Mouse (Mus musculus) limb, embryonic 14.5 days (tissue): ENCODE measurements around the gene Rxra. TPM values are rescaled to one million over a fixed set of nuclear protein-coding genes. Genes with fewer than 3 reads are reported as not detected.

Source experiments
- ATAC-seq: fragments of 200-750 bp; cut with Nextera tagmentation; 2 replicates; pipeline ENCODE4 v1.8.0; 2017; ENCODE audit warnings: low read depth, moderate number of reproducible peaks, moderate TSS enrichment; ENCODE audit not compliant: low FRiP score
- DNase-seq: peaks from one replicate; pipeline ENCODE4 v3.0.0-alpha.2; 2015; ENCODE audit warnings: low spot score
- H3K27ac ChIP-seq: fragments of 300-500 bp; sonication (generic); replicated peaks from 2 replicates; pipeline ENCODE4 v1.5.1; 2014; ENCODE audit warnings: low read depth, mild to moderate bottlenecking, low read length, moderate library complexity, mixed read lengths
- H3K27me3 ChIP-seq: fragments of 300-500 bp; sonication (generic); 2 replicates; pipeline ENCODE4 v1.6.1; 2014; ENCODE audit warnings: low read length, mixed read lengths; ENCODE audit not compliant: control insufficient read depth, insufficient read depth
- H3K36me3 ChIP-seq: fragments of 300-500 bp; sonication (generic); 2 replicates; pipeline ENCODE4 v1.6.1; 2014; ENCODE audit warnings: mild to moderate bottlenecking, low read length, moderate library complexity, mixed read lengths; ENCODE audit not compliant: control insufficient read depth, insufficient read depth
- H3K4me1 ChIP-seq: fragments of 300-500 bp; sonication (generic); 2 replicates; pipeline ENCODE4 v1.6.1; 2014; ENCODE audit warnings: antibody characterized with exemption, low read length, mixed read lengths; ENCODE audit not compliant: control insufficient read depth, insufficient read depth
- H3K4me2 ChIP-seq: fragments of 300-500 bp; sonication (generic); replicated peaks from 2 replicates; pipeline ENCODE4 v1.6.1; 2014; ENCODE audit warnings: low read depth, mild to moderate bottlenecking, low read length, moderate library complexity; ENCODE audit not compliant: severe bottlenecking
- H3K4me3 ChIP-seq: fragments of 300-500 bp; sonication (generic); replicated peaks from 2 replicates; pipeline ENCODE4 v1.5.1; 2014; ENCODE audit warnings: low read length
- H3K9ac ChIP-seq: fragments of 300-500 bp; sonication (generic); 2 replicates; pipeline ENCODE4 v1.6.1; 2014; ENCODE audit warnings: mild to moderate bottlenecking, low read depth, low read length, moderate library complexity; ENCODE audit not compliant: severe bottlenecking
- H3K9me3 ChIP-seq: fragments of 300-500 bp; sonication (generic); 2 replicates; pipeline ENCODE4 v1.6.1; 2016; ENCODE audit warnings: low read length; ENCODE audit not compliant: control insufficient read depth
- POLR2A ChIP-seq: fragments of 200-500 bp; IDR thresholded peaks from 2 replicates; pipeline ENCODE4 v1.8.0; 2012; ENCODE audit warnings: inconsistent platforms, mild to moderate bottlenecking, moderate library complexity, borderline replicate concordance; ENCODE audit not compliant: insufficient read depth, insufficient read length; ENCODE audit errors: extremely low read depth
- WGBS: fragments of 180-500 bp; shearing (Covaris S2); extraction: QIAGEN DNeasy Blood & Tissue Kit; methylation state at CpG from one replicate; pipeline ENCODE4 v1.1.7; 2014; 5-methylcytosine and 5-hydroxymethylcytosine counted together
- polyA plus RNA-seq, 2 experiments: library from polyadenylated mRNA; depleted of rRNA in 1 of 2; stranded (reverse) in 1 of 2; unstranded in 1 of 2; fragments of >200 nt; fragmentation: Nextera tagmentation in 1 of 2; extraction: Ambion mirVana in 1 of 2; gene quantifications; 2 replicates each; pipeline versions ENCODE4 v1.2.1 to v1.2.3; 2012 to 2014

Gene Rxra
- polyA plus RNA-seq, 2 experiments = 13.8 to 56.8 TPM

DNA sequence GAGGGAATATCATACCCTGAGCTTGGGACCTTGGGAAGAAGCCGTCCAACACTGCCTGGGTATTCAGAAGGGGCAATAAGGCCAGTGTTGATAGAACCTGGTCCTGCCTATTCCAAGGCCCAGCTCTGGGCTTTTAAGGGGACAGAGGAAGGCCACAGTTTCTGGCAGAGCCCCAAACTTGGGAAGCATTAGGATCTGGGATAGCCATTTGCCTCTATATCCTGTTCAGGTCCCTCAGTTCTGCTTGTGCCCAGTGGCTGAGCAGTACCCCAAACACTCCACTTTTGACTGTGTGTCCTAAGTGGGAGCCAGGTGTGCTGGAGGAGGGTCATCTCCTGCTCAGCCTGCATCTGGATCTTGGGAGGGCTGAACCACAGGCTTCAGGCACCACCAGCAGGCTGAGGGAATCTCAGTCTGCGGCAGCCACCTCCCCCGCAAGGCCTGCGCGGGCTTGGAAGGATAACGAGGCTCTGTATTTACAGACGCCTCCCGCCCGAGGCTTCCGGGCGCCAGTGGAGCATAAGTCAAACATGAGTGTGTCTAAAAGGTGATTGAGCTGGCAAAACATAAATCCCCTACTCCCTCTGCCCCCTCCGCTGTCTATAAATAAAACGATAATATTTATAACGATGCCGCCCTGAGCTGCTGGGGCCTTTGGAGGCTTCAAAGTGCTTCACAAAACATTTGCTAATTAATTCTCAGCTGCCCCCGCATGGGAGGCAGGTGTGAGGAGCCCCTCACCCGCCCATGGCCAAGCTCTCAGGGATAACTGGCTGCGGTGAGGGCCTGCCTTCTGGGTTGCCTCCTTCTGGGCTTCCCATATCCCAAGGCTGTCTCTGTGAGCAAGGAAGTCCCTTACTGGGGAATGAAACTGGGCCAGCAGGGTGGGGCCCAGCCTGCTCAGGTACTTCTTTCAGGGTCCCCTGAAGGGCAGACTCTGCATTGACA, 69.7 kb downstream of the Rxra start:
- no peak for TF ChIP-seq POLR2A
- Histone ChIP-seq H3K9ac (no peak overlapping the region), H3K4me3 (no peak overlapping the region), H3K27ac (peak overlapping the region; percentile 71), H3K9me3 (no peaks in the 10 kb centered on the region), H3K4me2 (no peak overlapping the region), H3K27me3 (no peaks in the 10 kb centered on the region), H3K4me1 (peaks cover 54% of the 10 kb centered on the region), H3K36me3 (peaks cover 80% of the 10 kb centered on the region)
- no peak for DNase-seq
- 0 out of 2 replicates have a peak, but pooled peaks have one; percentile 17 for ATAC-seq
- 7% methylated on average over 18 of the region's 18 CpGs for WGBS

DNA sequence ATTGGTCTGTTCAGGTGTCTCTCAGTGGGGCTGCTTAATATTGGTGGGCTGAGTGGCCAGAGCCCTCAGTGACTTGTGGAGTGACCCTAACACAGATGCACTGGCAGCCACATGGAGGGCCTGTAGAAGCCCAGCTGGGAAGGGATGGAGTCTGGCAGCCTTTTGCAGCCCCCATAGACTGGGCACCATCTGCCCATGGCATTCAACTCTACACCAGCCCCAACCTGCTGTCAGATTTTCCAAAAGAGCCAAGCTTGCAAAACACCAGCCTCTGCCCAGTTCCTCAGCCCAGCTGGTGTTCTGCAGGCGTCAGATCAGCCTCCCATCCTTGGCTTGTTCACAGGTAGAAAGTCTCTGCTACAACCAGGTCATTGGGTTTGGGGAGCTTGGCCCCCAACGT, 70.6 kb downstream of the Rxra start:
- DNase-seq (no peak), ATAC-seq (no peak)
- Histone ChIP-seq H3K4me2 (no peak overlapping the region), H3K9me3 (no peaks in the 10 kb centered on the region), H3K36me3 (peaks cover 71% of the 10 kb centered on the region), H3K27me3 (no peaks in the 10 kb centered on the region), H3K9ac (no peak overlapping the region), H3K27ac (peak overlapping the region; percentile 71; the same call in 1 of the 2 replicates), H3K4me1 (peaks cover 54% of the 10 kb centered on the region), H3K4me3 (no peak overlapping the region)
- WGBS = 57% methylated on average over 2 of the region's 2 CpGs
- TF ChIP-seq POLR2A = no peak

DNA sequence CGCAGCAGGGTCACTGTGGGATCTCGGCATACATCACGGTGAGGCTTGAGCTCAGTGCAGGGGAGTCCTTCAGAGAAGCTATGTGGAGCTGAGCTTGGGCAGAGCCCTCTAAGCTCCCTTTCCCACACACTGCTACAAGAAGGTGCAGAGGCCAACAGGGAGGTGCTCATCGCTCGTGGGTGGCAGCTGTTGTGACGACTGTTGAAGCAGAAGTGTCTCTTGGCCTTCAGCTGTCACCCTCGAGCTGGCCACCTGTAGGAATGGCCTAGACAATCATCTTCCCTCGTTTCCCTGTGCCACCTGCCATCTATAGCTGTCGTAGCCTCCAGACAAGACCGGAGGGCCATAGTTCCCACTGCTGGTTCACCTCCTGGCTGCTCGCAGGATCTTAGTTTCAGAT, 72.7 kb downstream of the Rxra start:
- Histone ChIP-seq H3K27ac (0 out of 2 replicates have a peak overlapping the region, but pooled peaks have one; percentile 20), H3K4me2 (no peak overlapping the region), H3K4me3 (no peak overlapping the region), H3K9me3 (no peaks in the 10 kb centered on the region), H3K36me3 (peaks cover 71% of the 10 kb centered on the region), H3K27me3 (no peaks in the 10 kb centered on the region), H3K4me1 (peaks cover 50% of the 10 kb centered on the region), H3K9ac (no peak overlapping the region)
- 81% methylated on average over 11 of the region's 11 CpGs for WGBS
- DNase-seq (no peak), ATAC-seq (no peak)
- TF ChIP-seq POLR2A = no peak

DNA sequence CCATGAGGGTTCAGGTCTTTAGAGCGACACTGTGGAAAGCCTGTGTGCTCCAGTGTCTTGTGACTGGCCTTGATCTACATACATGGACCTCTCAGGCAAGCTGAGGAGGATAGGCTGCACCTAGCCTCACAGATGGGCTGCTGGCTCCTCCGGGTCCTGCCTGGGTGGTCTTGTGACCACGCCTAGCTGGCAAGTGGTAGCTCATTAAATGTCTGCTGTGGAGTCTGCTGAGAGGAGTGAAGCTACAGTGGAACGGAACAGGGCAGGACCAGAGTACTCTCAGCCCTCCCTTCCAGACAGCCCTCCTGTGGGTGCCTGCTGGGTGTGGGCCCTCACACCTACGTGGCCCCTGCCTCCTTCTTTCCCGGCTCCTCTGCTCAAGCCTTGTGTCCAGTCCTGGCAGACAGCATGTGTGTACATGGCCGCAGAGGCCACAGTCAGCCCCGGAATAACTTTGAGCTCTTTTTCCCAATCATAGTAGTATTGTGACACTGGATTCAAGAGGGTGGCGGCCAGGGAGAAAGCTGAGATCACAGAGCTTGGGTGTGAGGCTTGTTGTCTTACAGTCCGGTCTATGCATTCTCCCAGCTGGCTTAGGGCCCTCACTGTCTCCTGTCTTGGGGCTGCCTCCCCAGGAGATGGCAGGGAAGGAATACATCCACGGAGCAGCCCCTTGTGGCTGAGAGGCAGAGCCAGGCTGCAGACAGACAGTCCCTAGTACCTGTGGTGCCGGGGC, 74.3 kb downstream of the Rxra start:
- no peak for DNase-seq
- peaks cover 35% of the 10 kb centered on the region for H3K4me1 ChIP-seq
- peak; percentile 32; the same call in 1 of the 2 replicates for ATAC-seq
- H3K4me2 ChIP-seq = no peak overlapping the region
- H3K9me3 ChIP-seq = no peaks in the 10 kb centered on the region
- no peak overlapping the region for H3K4me3 ChIP-seq
- H3K27ac ChIP-seq = peak overlapping the region; percentile 34; the same call in 1 of the 2 replicates
- no peaks in the 10 kb centered on the region for H3K27me3 ChIP-seq
- no peak for TF ChIP-seq POLR2A
- H3K36me3 ChIP-seq = peaks cover 75% of the 10 kb centered on the region
- WGBS = 51% methylated on average over 12 of the region's 12 CpGs
- H3K9ac ChIP-seq = no peak overlapping the region

DNA sequence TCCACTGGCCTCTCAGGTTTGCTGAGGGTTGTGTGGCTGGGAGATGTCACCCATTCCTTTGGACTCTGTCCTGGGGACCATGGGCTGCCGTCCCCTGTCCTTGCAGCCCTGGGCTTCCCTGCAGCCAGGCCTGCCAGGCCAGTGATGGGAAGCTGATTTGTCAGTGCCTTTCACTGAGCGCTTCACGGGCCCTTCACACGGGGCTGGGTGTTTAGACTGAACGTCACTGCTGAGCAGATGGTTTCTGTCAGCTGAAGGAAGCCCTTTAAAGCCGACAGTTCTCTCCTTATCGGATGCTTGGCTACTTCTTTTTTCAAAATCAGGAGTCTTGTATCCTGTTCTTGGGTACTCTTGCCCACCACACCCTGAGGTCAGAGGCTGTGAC, 74.9 kb downstream of the Rxra start:
- no peak overlapping the region for H3K9ac ChIP-seq
- DNase-seq (no peak), ATAC-seq (no peak)
- H3K27ac ChIP-seq = 0 out of 2 replicates have a peak overlapping the region, but pooled peaks have one; percentile 34
- no peaks in the 10 kb centered on the region for H3K27me3 ChIP-seq
- 24% methylated on average over 7 of the region's 7 CpGs for WGBS
- H3K4me1 ChIP-seq = peaks cover 29% of the 10 kb centered on the region
- H3K4me2 ChIP-seq = no peak overlapping the region
- no peak for TF ChIP-seq POLR2A
- H3K9me3 ChIP-seq = no peaks in the 10 kb centered on the region
- peaks cover 81% of the 10 kb centered on the region for H3K36me3 ChIP-seq
- H3K4me3 ChIP-seq = no peak overlapping the region
